ENCODE assay signal across 8 mouse cellular contexts in the genomic region with DNA sequence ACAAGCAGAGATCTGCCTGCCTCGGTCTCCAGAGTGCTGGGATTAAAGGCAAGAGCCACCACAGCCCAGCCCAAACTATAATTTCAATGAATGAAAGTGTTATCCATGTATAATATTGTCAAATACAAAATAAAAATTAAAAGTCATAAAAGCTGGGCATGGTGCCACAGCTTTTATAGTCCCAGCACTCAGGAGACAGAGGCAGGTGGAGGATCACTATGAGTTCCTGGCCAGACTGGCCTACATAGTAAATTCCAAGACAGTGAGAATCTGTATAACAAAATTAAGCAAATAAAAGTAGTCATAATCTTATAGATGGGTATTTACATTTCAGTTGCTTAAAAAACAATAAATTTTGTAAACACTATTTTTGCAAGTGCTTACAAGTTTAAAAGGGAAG. TPM values are rescaled to one million over a fixed set of nuclear protein-coding genes. Genes with fewer than 3 reads are reported as not detected.
DNase-seq lines count a peak whose midpoint lies in the region; ATAC-seq and TF ChIP-seq lines count a peak whose summit lies in the region.

No protein-coding gene starts in this region.

- no peaks in the 10 kb centered on the region for H3K4me1 ChIP-seq in lung, postnatal 0 days (ENCODE audit: insufficient read depth, low read depth, low read length)
- H3K4me1 ChIP-seq in limb, embryonic 14.5 days (ENCODE audit: control insufficient read depth, insufficient read depth, low read length), result 0 out of 2 replicates have a peak, but pooled peaks cover 5% of the 10 kb centered on the region
- H3K4me1 ChIP-seq in stomach, embryonic 15.5 days, result no peaks in the 10 kb centered on the region

- no peak for ATAC-seq in cerebellum, adult (ENCODE audit: insufficient number of reproducible peaks, low FRiP score, low TSS enrichment)
- no peak for ATAC-seq in lung, postnatal 0 days
- ATAC-seq in limb, embryonic 14.5 days (ENCODE audit: low FRiP score, low read depth), result no peak
- no peak for ATAC-seq in stomach, embryonic 15.5 days (ENCODE audit: insufficient read depth, low FRiP score, low read depth)

- no peak for TF ChIP-seq EP300 in lung, postnatal 0 days (IDR thresholded peaks at IDR 0.05)

- peak overlapping the region; percentile 80; the same call in 1 of the 2 replicates for H3K4me3 ChIP-seq in lung, postnatal 0 days (ENCODE audit: low read depth, low read length)
- peak overlapping the region; percentile 56 for H3K4me3 ChIP-seq in limb, embryonic 14.5 days (replicated peaks; ENCODE audit: low read length)
- peak overlapping the region; percentile 90; the same call in 1 of the 2 replicates for H3K4me3 ChIP-seq in stomach, embryonic 15.5 days (replicated peaks)

- TF ChIP-seq CTCF in lung, postnatal 0 days (IDR thresholded peaks at IDR 0.05), result no peak

- no peaks in the 10 kb centered on the region for H3K27me3 ChIP-seq in lung, postnatal 0 days (replicated peaks; ENCODE audit: insufficient read depth, low read length)
- no peaks in the 10 kb centered on the region for H3K27me3 ChIP-seq in limb, embryonic 14.5 days (ENCODE audit: control insufficient read depth, insufficient read depth, low read length)
- H3K27me3 ChIP-seq in stomach, embryonic 15.5 days (replicated peaks), result no peaks in the 10 kb centered on the region

- 100% methylated on average over 1 of the region's 1 CpGs for WGBS in lung, postnatal 0 days
- WGBS in limb, embryonic 14.5 days, result 95% methylated on average over 1 of the region's 1 CpGs
- 100% methylated on average over 1 of the region's 1 CpGs for WGBS in stomach, embryonic 15.5 days

- H3K36me3 ChIP-seq in lung, postnatal 0 days (ENCODE audit: insufficient read depth, low read length), result no peaks in the 10 kb centered on the region
- H3K36me3 ChIP-seq in limb, embryonic 14.5 days (ENCODE audit: control insufficient read depth, insufficient read depth, low read length), result peaks cover 18% of the 10 kb centered on the region
- H3K36me3 ChIP-seq in stomach, embryonic 15.5 days, result peaks cover 2% of the 10 kb centered on the region; the same call in 1 of the 2 replicates

- peak overlapping the region; percentile 52 for H3K4me2 ChIP-seq in lung, postnatal 0 days (replicated peaks; ENCODE audit: low read depth, low read length)
- peak overlapping the region; percentile 47; the same call in 1 of the 2 replicates for H3K4me2 ChIP-seq in limb, embryonic 14.5 days (replicated peaks; ENCODE audit: low read depth, low read length, severe bottlenecking)
- peak overlapping the region; percentile 53; the same call in 1 of the 2 replicates for H3K4me2 ChIP-seq in stomach, embryonic 15.5 days

- H3K9ac ChIP-seq in lung, postnatal 0 days (replicated peaks; ENCODE audit: low read depth), result no peak overlapping the region
- H3K9ac ChIP-seq in limb, embryonic 14.5 days (ENCODE audit: low read depth, low read length, severe bottlenecking), result no peak overlapping the region
- H3K9ac ChIP-seq in stomach, embryonic 15.5 days, result no peak overlapping the region

- DNase-seq in cerebellum, adult 9-11 months, result peak; percentile 20
- DNase-seq in lung, postnatal 0 days (ENCODE audit: low spot score), result no peak
- DNase-seq in lung, postnatal 14 days, result no peak
- DNase-seq in limb, embryonic 14.5 days (ENCODE audit: low spot score), result peak; percentile 13
- DNase-seq in thymus, postnatal 0 days (ENCODE audit: low spot score), result no peak
- DNase-seq in lung, adult 18-20 months, result no peak

- no peak overlapping the region for H3K27ac ChIP-seq in lung, postnatal 0 days (ENCODE audit: low read length)
- H3K27ac ChIP-seq in limb, embryonic 14.5 days (replicated peaks; ENCODE audit: low read depth, low read length), result peak overlapping the region; percentile 88
- H3K27ac ChIP-seq in stomach, embryonic 15.5 days, result no peak overlapping the region; the same call in 1 of the 2 replicates

- no peak for TF ChIP-seq POLR2A in limb, embryonic 14.5 days (IDR thresholded peaks at IDR 0.05; ENCODE audit: borderline replicate concordance, extremely low read depth, insufficient read depth, insufficient read length)

- no peaks in the 10 kb centered on the region for H3K9me3 ChIP-seq in lung, postnatal 0 days (ENCODE audit: low read length)
- peaks cover 5% of the 10 kb centered on the region; the same call in 1 of the 2 replicates for H3K9me3 ChIP-seq in limb, embryonic 14.5 days (ENCODE audit: control insufficient read depth, low read length)
- no peaks in the 10 kb centered on the region for H3K9me3 ChIP-seq in stomach, embryonic 15.5 days

RNA-seq across cellular contexts. Expression of a gene that starts 0.4 kb away (rescaled TPM):
- 20.0 and 23.4 TPM in 2 replicates for polyA plus RNA-seq in lung, postnatal 0 days (2015; fragmentation: Nextera tagmentation; extraction: Ambion mirVana)
- 22.6 and 25.7 TPM in 2 replicates for polyA plus RNA-seq in limb, embryonic 14.5 days (2012; rRNA removed)
- polyA plus RNA-seq in limb, embryonic 14.5 days (2014; fragmentation: Nextera tagmentation; extraction: Ambion mirVana), result 24.1 and 24.6 TPM in 2 replicates
- polyA plus RNA-seq in stomach, embryonic 15.5 days (2015; fragmentation: Nextera tagmentation; extraction: Ambion mirVana), result 22.2 and 24.8 TPM in 2 replicates
- polyA plus RNA-seq in thymus, postnatal 0 days (2015; fragmentation: Nextera tagmentation; extraction: Ambion mirVana), result 13.1 and 21.0 TPM in 2 replicates

Comparison
In these comparisons a context has a peak if more than half of its experiments do, and no peak if none do; other contexts are left out.
1. DNase-seq: peak in cerebellum, adult 9-11 months (single experiment) and limb, embryonic 14.5 days (single experiment); none in lung, postnatal 0 days (single experiment), lung, postnatal 14 days (single experiment), thymus, postnatal 0 days (single experiment) and lung, adult 18-20 months (0 of 2).
2. Peak in every context shown above with its lines, with median percentiles within 50 percentile points of each other: H3K4me2 ChIP-seq and H3K4me3 ChIP-seq.